Mouse (Mus musculus): ENCODE results near the gene Gm21974.
"Not testable (repeated sequence)": the region's sequence is repeated elsewhere in the genome, so short reads cannot be mapped to it uniquely, and the experiment has no call there.

Gm21974 gene

DNA sequence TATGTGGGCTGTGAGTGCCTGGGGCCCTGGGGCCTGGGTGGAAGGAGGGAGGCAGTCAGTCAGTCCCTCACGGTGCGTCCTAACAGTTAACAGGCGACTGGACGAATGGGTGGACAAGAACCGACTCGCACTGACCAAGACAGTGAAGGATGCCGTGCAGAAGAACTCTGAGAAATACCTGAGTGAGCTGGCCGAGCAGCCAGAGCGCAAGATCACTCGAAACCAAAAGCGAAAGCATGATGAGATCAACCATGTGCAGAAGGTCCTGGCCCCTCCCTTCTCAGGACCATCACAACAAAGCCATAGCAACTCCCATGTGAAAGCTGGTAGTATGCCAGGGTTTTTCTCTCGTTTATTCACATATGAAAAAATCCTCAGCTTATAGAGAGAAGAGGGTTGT lies 20.0 kb upstream of the Gm21974 start:
- DNase-seq (ENCODE audit: low spot score), result no peak

DNA sequence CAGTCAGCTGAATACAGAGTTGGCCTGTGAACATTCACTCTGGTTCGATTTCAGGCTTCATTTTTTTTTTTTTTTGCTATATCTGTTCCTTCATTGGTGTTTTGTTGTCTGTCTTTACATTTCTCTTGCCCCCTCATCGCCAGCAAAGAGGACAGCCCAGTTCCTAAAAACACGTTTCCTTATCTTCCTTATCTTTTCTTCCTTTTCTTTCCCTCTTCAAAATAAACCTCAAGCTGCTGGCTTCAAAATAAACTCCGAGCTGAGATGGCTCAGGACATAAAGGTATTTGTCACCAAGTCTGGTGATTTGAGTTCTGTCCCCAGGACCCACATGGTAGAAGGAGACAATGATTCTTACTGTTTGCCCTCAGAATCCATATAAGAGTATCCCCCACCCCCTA lies 17.7 kb upstream of the Gm21974 start:
- DNase-seq (ENCODE audit: low spot score), result no peak

DNA sequence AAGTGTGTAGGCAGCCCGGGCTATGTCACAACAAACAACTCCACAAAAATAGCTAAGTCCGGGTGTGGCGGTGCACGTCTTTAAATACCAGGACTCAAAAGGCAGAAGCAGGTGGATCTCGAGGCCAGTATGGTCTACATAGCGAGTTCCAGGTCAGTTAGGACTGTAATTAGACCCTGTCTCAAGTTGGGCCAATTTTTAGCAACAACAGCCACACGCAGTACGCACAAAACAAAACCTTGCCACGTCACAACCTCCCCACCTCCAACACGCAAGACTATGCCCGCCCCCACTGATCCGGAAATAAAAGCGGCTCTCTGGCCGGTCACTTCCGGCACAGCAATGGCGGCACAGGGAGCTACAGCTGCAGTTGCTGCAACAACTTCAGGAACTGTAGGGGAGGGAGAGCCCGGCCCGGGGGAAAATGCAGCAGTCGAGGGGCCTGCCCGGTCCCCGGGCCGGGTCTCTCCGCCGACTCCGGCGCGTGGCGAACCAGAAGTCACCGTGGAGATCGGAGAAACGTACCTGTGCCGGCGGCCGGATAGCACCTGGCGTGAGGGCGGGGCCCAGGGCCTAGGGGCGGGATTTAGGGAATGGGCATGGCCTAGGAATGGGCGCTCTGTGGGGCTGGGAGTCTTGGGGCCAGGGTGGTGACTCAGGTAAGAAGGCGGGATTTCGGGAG lies 17.1 kb upstream of the Gm21974 start, which contains the start of gene Kat8:
TSS of gene Kat8 (plus strand) at position 327 of the 682 bp plus-strand sequence.
- peak; percentile 97 for DNase-seq (ENCODE audit: low spot score)

DNA sequence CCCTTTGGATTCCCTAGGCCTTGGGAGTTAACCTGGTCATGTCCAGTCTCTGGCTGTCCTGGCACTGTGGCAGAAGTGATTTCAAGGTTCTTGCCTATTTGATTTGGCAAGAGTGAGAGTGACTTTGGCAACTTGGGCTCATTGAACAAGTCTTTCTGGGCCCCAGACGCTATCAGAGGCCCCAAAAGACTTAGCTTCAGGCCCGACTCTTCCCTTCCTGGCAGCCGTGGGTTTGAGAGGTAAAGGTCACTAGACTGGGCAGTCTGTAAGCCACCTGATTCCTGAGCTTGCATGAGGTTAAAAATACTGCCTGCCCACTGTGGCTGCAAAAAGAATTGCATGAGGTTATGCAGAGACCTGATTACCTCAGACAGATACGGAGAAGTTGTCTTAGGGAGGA lies 13.4 kb upstream of the Gm21974 start:
- DNase-seq (ENCODE audit: low spot score), result no peak

DNA sequence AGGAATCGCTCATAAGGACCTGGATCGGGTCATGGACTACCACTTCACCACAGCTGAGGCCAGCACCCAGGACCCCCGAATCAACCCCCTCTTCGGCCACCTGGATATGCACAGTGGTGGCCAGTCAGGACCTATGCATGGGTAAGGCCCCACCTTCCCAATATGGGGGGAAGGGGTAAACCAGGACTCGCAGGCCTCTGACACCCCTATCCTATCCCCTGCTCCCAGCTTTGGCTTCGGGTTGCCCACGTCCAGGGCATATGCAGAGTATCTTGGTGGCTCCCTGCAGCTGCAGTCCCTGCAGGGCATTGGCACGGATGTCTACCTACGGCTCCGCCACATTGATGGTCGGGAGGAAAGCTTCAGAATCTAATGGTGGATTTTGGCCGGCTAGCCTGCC lies 12.7 kb upstream of the Gm21974 start:
- no peak for DNase-seq (ENCODE audit: low spot score)

DNA sequence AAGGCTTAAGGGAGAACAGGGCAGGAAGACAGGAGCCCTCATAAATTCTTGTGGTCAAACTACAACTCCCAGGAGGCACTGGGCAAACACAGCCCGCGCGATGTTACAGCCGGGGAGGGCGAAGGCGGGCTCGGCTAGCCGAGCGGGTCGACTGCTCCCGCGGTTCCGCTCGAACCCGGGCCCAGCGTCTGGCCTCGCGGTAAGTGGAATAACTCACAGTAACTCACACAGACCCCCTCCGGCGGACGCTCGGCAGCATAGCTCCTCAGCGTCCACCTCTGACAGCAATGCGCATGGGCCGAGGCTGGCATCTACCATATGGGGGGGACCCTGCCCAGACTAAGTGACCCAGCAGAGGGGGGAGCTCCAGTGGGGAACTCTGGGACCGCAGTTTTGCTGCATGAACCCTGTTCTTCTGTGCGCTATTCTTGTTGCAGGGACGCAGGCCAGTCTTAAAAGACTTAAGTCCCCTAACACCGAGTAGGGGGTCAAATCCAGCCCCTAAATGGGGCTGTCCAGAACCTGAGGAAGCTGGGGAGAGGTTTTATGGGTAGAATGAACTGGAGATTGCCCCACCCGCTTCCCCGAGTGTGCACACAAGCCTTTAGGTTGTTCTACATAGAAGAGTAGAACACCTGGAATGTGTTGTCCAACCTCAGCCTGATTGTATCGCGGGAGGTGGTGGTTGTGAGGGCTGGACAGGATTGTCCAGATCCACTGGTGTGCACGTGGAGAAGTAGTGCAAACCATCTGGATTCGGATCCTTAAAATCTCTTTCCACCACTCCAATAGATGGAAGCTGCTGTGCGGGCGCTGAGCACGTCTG lies 8.9 kb upstream of the Gm21974 start, which contains the start of gene Bckdk:
TSS of gene Bckdk (plus strand) at position 112 of the 826 bp plus-strand sequence.
- peak; percentile 88 for DNase-seq (ENCODE audit: low spot score)

DNA sequence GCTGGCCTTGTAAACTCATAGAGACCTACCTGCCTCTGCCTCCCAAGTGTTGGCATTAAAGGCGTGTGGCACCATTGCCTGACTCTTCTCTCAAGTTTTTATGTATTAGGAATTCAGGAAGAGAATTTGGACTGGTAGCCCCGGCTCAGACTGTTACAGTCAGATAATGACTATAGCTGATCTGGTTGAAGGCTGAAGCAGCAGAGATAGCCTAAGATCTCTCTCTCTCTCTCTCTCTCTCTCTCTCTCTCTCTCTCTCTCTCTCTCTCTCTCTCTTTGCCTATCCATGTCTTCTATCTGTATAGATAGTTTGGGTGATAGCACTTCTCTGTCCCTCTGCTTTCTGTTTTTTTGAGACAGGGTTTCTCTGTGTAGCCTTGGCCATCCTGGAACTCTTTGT lies 6.5 kb upstream of the Gm21974 start:
- no peak for DNase-seq (ENCODE audit: low spot score)

DNA sequence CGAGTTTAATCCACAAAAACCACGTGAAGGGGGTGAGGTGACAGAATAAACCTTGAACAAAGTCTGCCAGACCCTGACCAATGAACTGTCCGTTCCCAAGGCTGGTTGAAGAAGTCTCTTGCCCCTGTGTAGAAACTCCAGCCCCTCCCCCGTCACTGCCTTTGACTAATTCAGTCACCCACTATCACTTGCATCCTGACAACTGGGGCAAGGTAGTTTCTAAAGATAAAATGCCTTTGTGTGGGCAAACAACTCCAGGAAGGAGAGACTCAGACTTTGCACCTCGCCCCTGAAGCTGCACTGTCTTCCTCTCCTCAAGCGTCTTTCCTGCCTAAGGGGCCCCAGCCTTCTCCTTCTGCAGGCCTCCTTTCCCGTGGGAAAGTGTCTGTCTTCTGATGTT lies 4.7 kb upstream of the Gm21974 start:
- DNase-seq (ENCODE audit: low spot score), result no peak

DNA sequence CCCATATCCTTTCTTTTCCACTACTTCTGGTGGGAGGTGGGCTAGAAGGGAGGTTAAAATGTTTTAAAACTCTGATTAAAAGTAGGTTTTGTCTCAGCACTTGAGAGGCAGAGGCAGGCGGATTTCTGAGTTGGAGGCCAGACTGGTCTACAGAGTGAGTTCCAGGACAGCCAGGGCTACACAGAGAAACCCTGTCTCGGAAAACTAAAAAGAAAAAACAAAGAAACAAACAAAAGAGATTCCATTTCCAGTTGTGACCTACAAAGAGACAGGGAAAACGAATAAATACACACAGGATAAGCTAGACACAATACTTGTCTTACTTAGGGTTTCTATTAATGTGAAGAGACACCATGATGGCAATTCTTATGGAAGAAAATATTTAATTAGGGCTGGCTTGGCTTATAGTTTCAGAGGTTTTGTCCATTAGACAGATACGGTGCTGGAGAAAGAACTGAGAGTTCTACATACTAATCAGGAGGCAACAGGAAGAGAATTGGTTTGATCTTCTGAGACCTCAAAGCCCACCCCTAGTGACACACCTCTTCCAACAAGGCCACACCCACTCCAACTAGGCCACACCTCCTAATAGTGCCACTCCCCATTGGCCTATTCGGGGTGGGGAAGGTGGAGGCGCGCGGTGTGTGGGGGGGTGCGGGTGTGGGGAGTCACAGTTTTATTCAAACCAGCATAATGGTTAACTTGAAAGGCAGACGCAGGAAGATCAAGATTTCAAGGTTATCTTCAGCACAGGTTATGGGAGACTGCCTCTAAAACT lies 3.1 kb upstream of the Gm21974 start:
- no peak for DNase-seq (ENCODE audit: low spot score)

DNA sequence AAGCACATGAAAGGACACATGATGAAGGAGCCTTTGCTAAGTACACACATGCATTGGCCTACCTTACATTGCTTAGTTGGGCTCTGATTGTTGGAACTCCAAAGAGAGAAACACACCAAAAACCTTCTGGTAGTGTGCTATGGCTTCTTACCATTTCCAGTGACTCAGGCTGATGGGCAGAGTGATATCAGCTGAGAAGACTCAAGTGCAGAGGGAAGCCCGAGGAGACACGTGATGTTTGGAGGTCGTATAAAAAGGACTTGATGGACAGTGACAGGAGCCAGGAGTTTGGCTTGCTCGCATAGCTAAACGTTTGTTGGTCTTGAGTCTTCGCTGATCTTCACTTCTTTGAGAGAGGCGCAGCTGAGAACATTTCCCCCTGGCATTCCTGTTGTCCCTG lies 2.3 kb upstream of the Gm21974 start:
- no peak for DNase-seq (ENCODE audit: low spot score)

DNA sequence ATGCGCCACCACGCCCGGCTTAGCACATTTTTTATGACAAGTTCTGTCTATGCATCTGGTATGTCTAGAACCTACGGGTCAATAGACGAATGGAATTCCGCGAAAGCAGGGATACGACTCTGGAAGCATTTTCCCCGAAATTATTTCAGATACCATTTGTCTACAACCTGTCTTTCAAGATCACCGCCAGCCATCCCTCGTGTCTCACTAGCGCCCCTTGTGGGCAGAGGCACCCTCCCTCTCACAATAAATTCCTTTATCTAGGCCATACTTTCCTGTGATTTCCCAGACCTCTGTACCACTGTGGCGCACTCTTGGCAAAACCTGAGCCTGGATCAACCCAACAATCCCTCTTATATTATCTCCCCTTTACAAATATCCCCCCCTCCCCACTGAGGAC lies 1.1 kb upstream of the Gm21974 start:
- peak; percentile 67 for DNase-seq (ENCODE audit: low spot score)

DNA sequence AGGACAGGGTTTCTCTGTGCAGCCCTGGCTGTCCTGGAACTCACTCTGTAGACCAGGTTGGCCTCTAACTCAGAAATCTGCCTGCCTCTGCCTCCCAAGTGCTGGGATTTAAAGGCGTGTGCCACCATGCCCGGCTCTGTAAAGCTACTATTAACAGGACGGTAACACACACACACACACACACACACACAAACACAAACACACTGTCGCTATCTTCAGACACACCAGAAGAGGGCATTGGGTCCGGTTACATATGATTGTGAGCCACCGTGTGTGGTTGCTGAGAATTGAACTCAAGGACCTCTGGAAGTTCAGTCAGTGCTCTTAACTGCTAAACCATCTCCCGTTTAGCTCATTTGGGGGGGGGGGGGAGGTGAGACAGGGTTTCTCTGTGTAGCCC lies 637 bp upstream of the Gm21974 start:
- not testable (repeated sequence) for DNase-seq (ENCODE audit: low spot score)

DNA sequence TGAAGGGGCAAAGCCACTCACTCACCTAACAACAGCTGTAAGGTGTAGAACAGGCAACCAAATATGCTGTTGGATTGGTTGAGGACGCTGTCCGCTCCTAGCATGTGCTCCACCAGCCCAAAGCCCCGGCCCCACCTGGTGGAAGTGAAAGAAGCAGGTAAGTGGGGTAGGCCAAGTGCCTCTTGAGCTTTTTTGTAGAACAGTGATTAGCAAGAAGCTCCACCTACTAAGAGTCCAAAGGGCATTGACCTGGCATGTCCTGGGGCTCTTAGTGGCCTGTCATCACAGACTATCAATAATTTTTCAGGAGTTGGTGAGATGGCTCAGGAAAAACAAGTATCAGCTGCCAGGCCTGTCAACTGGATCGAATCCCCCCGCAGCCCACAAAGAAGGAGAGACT lies 774 bp downstream of the Gm21974 start:
- DNase-seq (ENCODE audit: low spot score), result no peak

DNA sequence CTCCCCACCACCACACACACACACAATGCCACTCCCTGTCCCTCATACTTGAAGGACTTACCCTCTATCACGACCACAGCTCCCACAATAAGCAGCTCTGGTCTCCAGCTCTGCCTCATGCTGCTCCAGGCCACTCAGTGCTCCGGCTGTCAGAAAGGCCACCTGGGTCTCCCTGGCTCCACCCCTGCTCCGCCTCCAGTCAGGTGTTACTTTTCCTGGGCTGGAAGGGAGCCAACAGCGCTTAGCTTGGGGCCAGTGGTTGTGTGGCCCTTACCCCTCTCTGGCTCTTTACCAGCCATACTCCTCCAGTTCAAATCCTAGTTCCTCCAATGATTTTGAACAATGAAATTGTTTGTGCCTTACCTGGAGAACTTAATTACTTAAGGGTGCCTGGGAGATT lies 4.5 kb downstream of the Gm21974 start, which contains the start of gene Prss53:
TSS of gene Prss53 (minus strand) at position 173 of the 400 bp plus-strand sequence.
- DNase-seq (ENCODE audit: low spot score), result no peak

DNA sequence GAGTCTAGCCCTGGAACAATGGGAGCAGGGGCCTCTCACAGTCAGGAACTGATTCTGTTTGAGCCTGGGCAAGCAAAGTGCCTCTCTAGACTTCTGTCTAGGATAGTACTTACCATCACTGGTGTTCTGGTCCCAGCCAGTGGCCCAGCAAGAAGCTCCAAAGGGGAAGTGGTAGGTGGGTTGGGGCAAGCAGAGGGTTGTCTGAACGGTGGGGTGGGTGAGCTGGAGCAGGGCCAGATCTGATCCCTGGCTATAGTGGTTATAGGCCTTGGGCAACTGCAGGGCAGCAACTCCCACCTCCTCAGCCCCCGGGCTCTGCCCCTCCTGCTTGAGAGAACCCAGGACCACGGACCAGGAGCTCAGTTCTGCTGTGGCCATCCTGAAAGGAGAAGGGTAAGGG lies 6.4 kb downstream of the Gm21974 start:
- no peak for DNase-seq (ENCODE audit: low spot score)

DNA sequence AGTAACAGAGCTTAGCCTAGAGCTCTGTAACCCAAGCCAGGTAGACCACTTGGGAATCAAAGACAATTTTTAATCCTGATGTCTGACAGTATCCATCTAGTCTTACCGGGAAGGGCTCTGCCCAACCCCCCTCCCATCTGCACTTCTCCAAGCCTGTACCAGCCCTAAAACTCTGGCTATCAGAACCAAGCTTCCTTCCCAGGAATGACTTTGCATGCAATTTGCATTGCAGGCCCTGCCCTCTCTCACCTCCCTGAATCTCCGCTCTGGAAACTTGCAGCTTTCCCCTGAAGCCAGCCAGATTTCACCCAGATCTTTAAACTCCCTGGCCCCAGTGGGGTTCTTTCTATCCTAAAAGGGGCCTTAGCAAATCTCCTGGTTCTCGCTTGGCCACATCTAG lies 7.5 kb downstream of the Gm21974 start:
- no peak for DNase-seq (ENCODE audit: low spot score)

DNA sequence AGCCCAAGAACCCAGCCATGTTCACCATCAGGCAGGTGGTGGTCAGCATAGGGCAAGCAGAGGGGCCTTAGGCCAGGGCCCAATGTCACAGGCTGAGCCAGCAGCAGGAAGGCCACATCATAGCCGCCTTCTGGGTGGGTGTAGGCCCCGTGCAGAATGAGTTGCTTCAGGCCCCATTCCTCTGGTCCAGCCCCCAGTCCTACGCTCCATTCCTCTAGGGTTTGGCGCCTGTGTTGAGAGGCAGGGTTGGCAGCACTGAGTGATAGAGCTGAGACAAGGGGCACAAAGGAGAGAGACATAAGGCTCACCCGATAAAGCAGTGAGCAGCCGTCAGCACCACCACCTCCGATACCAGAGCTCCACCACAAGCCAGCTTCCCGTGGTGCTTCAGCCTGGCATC lies 8.1 kb downstream of the Gm21974 start:
- DNase-seq (ENCODE audit: low spot score), result no peak

DNA sequence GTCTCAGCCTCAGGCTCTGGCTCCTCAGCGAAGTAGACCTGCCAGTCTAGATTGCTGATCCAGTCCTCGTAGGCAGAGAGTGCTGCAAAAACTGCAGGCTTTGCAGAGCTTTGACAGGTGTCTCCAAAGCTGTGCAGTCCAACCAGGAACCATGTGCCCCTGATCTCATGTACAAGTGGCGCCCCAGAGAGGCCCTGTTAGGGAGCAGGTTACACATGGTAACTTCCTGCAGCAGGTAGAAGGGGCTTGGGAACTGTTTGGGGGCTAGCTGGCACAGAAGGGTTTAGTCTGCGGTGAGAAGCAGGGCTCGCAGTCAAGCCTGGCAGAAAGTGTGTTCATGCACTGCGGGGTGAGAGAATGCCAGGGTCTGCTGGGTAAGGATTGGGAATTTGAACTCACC lies 8.7 kb downstream of the Gm21974 start:
- no peak for DNase-seq (ENCODE audit: low spot score)

DNA sequence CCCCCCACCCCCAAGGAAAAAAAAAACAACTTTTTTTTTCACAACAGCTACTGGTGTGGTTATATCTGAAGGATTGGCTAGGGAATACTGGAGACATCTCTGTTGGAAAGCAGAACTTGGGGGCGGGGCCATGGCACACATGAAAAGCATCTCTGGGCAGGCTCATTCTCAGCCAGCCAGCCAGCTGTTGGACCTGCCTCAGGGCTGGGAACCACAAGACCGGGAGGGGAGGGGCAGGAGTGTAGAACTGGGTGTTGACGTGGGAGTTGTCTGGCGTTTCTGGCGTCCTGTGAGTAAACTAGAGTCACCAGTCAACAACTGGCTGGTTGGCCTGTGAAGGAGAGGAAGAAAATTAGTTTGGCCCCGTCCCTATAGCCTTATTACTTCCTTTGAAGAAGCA lies 9.3 kb downstream of the Gm21974 start:
- DNase-seq (ENCODE audit: low spot score), result no peak

DNA sequence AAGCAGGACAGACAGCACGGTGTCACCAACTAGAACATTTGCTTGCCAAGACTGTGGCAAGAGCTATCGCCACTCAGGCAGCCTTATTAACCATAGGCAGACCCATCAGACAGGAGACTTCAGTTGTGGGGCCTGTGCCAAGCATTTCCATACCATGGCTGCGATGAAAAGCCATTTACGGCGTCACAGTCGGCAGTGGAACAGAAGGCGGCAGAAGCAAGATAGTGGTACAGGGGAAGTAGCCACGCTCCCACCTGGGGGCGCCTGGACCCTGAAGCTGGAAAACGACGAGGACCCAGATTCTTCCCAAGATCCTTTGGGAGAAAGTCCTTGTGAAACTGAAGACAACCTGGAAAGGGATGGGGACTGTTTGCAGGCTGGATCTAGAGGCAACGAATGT lies 14.8 kb downstream of the Gm21974 start:
- no peak for DNase-seq (ENCODE audit: low spot score)

DNA sequence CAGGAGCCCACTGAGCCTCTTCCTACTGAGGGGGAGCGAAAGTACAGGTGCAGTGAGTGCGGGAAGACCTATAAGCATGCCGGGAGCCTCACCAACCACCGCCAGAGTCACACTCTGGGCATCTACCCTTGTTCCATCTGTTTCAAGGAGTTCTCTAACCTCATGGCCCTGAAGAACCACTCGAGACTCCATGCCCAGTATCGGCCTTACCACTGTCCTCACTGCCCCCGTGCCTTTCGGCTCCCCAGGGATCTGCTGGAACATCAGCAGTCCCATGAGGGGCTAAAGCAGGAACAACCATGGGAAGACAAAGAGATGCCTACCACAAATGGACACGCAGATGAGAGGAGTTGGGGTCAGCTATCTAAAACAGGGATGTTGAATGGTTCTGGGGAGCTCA lies 16.0 kb downstream of the Gm21974 start:
- DNase-seq (ENCODE audit: low spot score), result no peak

DNA sequence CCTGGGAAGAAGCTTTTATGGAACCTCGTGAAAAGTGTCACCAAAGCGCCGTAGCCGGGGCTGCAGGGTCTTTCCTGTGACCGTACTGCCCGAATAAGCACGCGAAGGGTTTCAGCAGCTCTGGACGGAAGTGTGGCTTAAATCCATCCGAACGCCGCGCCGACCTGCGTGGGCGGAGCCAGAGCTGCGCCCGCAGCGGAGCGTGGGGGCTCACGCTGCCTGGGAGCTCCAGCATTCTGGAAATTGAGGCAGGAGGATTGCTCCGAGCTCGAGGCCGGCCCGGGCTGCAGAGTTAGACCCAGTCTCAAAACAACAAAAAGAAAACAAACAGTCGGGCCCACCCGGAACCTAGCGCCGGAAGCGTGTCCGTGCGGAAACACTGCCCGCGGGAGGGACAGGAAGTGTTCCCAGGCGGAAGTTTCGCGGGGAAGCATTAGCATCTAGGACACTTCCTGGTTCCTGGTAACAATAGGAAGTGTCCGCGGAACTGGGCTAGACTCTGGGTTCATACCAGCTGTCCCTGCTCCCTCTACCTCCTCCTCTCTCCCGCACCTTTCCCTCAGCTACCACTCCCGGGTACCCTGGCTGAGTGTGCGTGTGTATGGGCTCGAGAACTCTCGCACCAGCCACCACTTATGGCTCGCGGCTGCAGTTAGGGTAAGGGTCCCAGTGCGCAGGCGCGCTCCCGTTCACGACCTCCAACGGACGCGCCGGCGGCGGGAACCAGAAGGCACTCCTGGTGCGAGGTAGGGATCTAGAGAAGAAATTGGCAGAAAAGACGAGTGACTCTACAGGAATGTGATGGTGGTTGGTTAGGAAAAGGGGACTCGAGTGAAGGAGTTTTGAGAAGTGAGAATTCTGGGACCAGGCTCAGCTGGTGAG lies 18.5 kb downstream of the Gm21974 start, which contains the start of gene Zfp668:
TSS of gene Zfp668 (minus strand) at position 362 of the 882 bp plus-strand sequence.
- peak; percentile 98 for DNase-seq (ENCODE audit: low spot score)
